Mouse (Mus musculus): ENCODE results near the gene Grcc10. TPM values are rescaled to one million over a fixed set of nuclear protein-coding genes. Genes with fewer than 3 reads are reported as not detected.

The Grcc10 gene
- polyA plus RNA-seq, 1 experiment from 2014 or later, result 380 TPM

DNA sequence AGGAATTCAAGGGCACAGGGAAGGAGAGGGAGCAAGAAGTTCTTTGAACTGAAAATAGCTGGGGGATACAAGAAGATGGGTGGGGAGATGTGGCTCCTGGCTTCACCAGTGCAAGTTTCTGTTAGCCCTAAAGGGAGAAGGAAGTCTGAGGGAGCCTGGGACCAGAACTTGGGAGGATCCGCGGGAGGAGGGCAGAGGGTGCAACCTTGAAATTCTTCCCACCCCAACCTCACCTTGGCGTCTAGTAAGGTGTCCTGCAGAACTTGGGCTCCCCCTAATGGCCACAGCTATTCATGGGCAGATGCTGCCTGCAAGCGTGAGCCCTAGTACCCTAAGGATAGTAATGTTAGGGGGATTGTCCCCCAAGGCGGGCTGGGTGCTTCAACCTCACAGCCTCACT lies 18.1 kb upstream of the Grcc10 start:
- Histone ChIP-seq H3K4me2 (peak overlapping the region; percentile 49), H3K9ac (ENCODE audit: low read depth, low read length) (peak overlapping the region; percentile 46), H3K4me3 (ENCODE audit: low read depth, low read length) (no peak overlapping the region), H3K9me3 (replicated peaks; ENCODE audit: control insufficient read depth, low read length) (no peaks in the 10 kb centered on the region), H3K4me1 (ENCODE audit: control insufficient read depth, insufficient read depth, low read length) (peaks cover 29% of the 10 kb centered on the region), H3K36me3 (ENCODE audit: control insufficient read depth, insufficient read depth, low read length) (no peaks in the 10 kb centered on the region), H3K27me3 (ENCODE audit: control insufficient read depth, insufficient read depth, low read length) (peaks cover 11% of the 10 kb centered on the region), H3K27ac (ENCODE audit: low read depth, low read length) (peak overlapping the region; percentile 46; the same call in 1 of the 2 replicates)
- no peak for ATAC-seq (replicated peaks; ENCODE audit: insufficient number of reproducible peaks, low FRiP score, low TSS enrichment)
- 1% methylated on average over 5 of the region's 5 CpGs for WGBS (ENCODE audit: insufficient replicate concordance)

DNA sequence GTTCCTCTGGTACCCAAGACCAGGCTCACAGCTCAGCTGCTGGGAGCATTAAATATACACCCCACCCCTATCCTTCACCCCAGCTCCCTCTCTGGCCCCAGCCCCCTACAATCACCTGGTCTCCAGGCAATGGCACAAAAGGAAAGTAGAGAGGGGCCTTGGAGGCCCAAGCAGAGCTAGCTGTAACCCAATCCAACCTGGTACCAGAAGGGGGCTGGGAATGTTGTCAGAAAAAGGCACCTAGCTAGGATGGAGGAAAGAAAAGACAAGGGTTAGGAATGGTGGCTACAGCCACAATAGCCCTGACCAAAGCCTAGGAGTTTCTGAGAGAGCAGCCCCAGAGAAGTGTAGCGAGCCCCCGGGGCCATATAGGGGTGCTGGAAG lies 17.7 kb upstream of the Grcc10 start:
- Histone ChIP-seq H3K9me3 (replicated peaks; ENCODE audit: control insufficient read depth, low read length) (no peaks in the 10 kb centered on the region), H3K4me2 (peak overlapping the region; percentile 49), H3K4me1 (ENCODE audit: control insufficient read depth, insufficient read depth, low read length) (peaks cover 32% of the 10 kb centered on the region), H3K9ac (ENCODE audit: low read depth, low read length) (peak overlapping the region; percentile 46), H3K27me3 (ENCODE audit: control insufficient read depth, insufficient read depth, low read length) (peaks cover 11% of the 10 kb centered on the region; the same call in 1 of the 2 replicates), H3K36me3 (ENCODE audit: control insufficient read depth, insufficient read depth, low read length) (no peaks in the 10 kb centered on the region), H3K27ac (ENCODE audit: low read depth, low read length) (peak overlapping the region; percentile 46; the same call in 1 of the 2 replicates), H3K4me3 (ENCODE audit: low read depth, low read length) (no peak overlapping the region)
- ATAC-seq (replicated peaks; ENCODE audit: insufficient number of reproducible peaks, low FRiP score, low TSS enrichment), result no peak
- 43% methylated on average over 2 of the region's 2 CpGs for WGBS (ENCODE audit: insufficient replicate concordance)

GRCm38 (mm10) chr6:124757909-124758848 lies 17.0 kb upstream of the Grcc10 start:
- Histone ChIP-seq H3K9me3 (replicated peaks; ENCODE audit: control insufficient read depth, low read length) (no peaks in the 10 kb centered on the region), H3K27me3 (ENCODE audit: control insufficient read depth, insufficient read depth, low read length) (peaks cover 8% of the 10 kb centered on the region; the same call in 1 of the 2 replicates), H3K27ac (ENCODE audit: low read depth, low read length) (peak overlapping the region; percentile 95; the same call in 1 of the 2 replicates), H3K4me3 (ENCODE audit: low read depth, low read length) (peak overlapping the region; percentile 89), H3K36me3 (ENCODE audit: control insufficient read depth, insufficient read depth, low read length) (no peaks in the 10 kb centered on the region), H3K9ac (ENCODE audit: low read depth, low read length) (peak overlapping the region; percentile 93; the same call in 1 of the 2 replicates), H3K4me2 (peak overlapping the region; percentile 82), H3K4me1 (ENCODE audit: control insufficient read depth, insufficient read depth, low read length) (peaks cover 34% of the 10 kb centered on the region)
- ATAC-seq (replicated peaks; ENCODE audit: insufficient number of reproducible peaks, low FRiP score, low TSS enrichment), result no peak
- WGBS (ENCODE audit: insufficient replicate concordance), result 36% methylated on average over 5 of the region's 5 CpGs

- peak overlapping the region; percentile 95 for H3K27ac ChIP-seq (ENCODE audit: low read depth, low read length)
- 10% methylated on average over 5 of the region's 5 CpGs for WGBS (ENCODE audit: insufficient replicate concordance)
- H3K9me3 ChIP-seq (replicated peaks; ENCODE audit: control insufficient read depth, low read length), result no peaks in the 10 kb centered on the region
- no peak for ATAC-seq (replicated peaks; ENCODE audit: insufficient number of reproducible peaks, low FRiP score, low TSS enrichment)
- peak overlapping the region; percentile 93 for H3K9ac ChIP-seq (ENCODE audit: low read depth, low read length)
- H3K4me3 ChIP-seq (ENCODE audit: low read depth, low read length), result peak overlapping the region; percentile 89
- H3K27me3 ChIP-seq (ENCODE audit: control insufficient read depth, insufficient read depth, low read length), result peaks cover 5% of the 10 kb centered on the region; the same call in 1 of the 2 replicates
- no peaks in the 10 kb centered on the region for H3K36me3 ChIP-seq (ENCODE audit: control insufficient read depth, insufficient read depth, low read length)
- H3K4me2 ChIP-seq, result peak overlapping the region; percentile 82
- peaks cover 34% of the 10 kb centered on the region for H3K4me1 ChIP-seq (ENCODE audit: control insufficient read depth, insufficient read depth, low read length)
Observed at GRCm38 (mm10) chr6:124757351-124757880, 16.2 kb upstream of the Grcc10 start.

DNA sequence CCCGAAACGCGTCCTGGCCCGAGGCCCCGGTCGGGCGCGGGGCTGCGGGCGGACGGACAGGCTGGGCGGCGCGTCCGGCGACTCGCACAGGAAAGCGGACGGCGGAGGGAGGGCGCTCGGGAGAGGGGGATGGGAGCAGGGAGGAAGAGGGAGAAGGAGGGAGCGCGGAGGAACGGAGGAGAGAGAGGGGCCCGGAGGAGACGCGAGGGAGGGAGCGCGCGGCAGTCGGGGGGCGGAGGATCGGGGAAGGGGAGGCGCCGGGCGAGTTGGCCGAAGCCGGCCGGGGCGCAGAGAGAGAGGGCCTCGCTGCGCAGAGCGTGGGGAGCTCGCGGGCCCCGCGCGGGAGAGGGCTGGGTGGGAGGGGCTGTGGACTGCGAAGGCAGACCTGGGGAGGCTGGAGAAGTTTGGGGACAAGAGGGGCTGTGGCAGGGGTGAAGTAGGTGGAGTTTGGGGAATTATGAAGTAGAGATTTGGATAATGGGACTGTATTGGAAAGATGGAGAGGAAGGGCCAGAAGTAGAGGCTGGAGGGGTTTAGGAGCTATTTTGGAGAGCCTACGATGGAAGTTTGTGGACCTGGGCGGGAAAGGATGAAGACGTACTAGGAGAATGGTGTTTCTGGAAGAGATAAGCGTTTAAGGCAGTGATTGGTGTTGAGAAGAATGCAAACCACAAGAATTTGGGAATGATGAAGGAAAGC lies 15.6 kb upstream of the Grcc10 start:
- Histone ChIP-seq H3K4me1 (ENCODE audit: control insufficient read depth, insufficient read depth, low read length) (peaks cover 34% of the 10 kb centered on the region), H3K27ac (ENCODE audit: low read depth, low read length) (peak overlapping the region; percentile 95), H3K27me3 (ENCODE audit: control insufficient read depth, insufficient read depth, low read length) (peaks cover 5% of the 10 kb centered on the region; the same call in 1 of the 2 replicates), H3K36me3 (ENCODE audit: control insufficient read depth, insufficient read depth, low read length) (no peaks in the 10 kb centered on the region), H3K4me3 (ENCODE audit: low read depth, low read length) (peak overlapping the region; percentile 89), H3K9ac (ENCODE audit: low read depth, low read length) (peak overlapping the region; percentile 93), H3K4me2 (peak overlapping the region; percentile 82), H3K9me3 (replicated peaks; ENCODE audit: control insufficient read depth, low read length) (no peaks in the 10 kb centered on the region)
- peak; percentile 64 for ATAC-seq (replicated peaks; ENCODE audit: insufficient number of reproducible peaks, low FRiP score, low TSS enrichment)
- WGBS (ENCODE audit: insufficient replicate concordance), result 1% methylated on average over 52 of the region's 54 CpGs

DNA sequence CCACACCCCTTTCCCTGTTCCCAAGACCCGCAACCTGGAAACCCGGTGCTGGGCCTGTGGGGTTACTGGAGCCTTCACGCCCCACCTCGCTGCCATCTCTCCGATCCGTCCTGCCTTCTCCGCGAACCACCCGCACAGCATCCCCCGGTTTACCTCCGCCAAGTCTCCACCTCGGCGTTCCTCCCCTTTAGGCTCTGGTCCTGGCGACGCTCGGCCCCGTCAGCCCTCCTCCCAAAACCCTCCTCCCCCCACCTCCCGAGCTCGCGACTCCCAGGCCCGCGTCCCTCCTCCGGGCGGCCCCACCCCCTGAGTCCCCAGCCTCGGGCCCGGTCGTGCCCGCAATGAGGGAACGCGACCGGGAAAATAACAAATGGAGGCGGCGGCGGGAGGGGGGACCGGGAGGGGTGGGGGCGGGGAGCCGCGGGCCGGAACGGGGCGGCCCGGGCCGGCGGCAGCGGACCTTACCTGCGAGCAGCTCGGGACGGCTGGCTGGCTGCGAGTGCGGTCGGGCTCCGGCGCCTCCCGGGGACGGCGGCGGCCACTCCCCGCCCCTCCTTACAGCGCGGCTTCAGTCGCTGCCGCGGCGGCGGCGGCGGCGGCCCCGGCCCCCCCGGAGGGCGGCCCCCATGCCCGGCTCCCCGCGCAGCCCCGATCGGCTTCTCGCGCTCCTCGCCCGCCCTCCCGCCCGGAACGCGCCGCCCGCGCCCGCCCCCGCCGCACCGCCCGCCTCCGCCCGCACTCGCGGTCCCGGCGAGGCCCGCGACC lies 14.8 kb upstream of the Grcc10 start, which contains the start of the genes Gm45234 and Atn1:
Gm45234 (minus strand) TSS at position 191 of the 765 bp plus-strand sequence.
Atn1 (minus strand) TSS at position 694 of the 765 bp plus-strand sequence.
- no peaks in the 10 kb centered on the region for H3K36me3 ChIP-seq (ENCODE audit: control insufficient read depth, insufficient read depth, low read length)

GRCm38 (mm10) chr6:124755306-124755705 lies 14.1 kb upstream of the Grcc10 start:
- H3K27me3 ChIP-seq (ENCODE audit: control insufficient read depth, insufficient read depth, low read length), result peaks cover 3% of the 10 kb centered on the region; the same call in 1 of the 2 replicates
- no peaks in the 10 kb centered on the region for H3K9me3 ChIP-seq (replicated peaks; ENCODE audit: control insufficient read depth, low read length)
- 2% methylated on average over 3 of the region's 3 CpGs for WGBS (ENCODE audit: insufficient replicate concordance)
- H3K9ac ChIP-seq (ENCODE audit: low read depth, low read length), result peak overlapping the region; percentile 93
- H3K4me3 ChIP-seq (ENCODE audit: low read depth, low read length), result peak overlapping the region; percentile 89
- H3K36me3 ChIP-seq (ENCODE audit: control insufficient read depth, insufficient read depth, low read length), result no peaks in the 10 kb centered on the region
- peak overlapping the region; percentile 95; the same call in 1 of the 2 replicates for H3K27ac ChIP-seq (ENCODE audit: low read depth, low read length)
- H3K4me1 ChIP-seq (ENCODE audit: control insufficient read depth, insufficient read depth, low read length), result peaks cover 34% of the 10 kb centered on the region
- no peak for ATAC-seq (replicated peaks; ENCODE audit: insufficient number of reproducible peaks, low FRiP score, low TSS enrichment)
- peak overlapping the region; percentile 82 for H3K4me2 ChIP-seq

More for the DNA sequence above, 14.8 kb upstream of the Grcc10 start, which contains the start of the genes Gm45234 and Atn1:
- peak within 1 kb of the TSS; percentile 89 for H3K4me3 ChIP-seq (ENCODE audit: low read depth, low read length)
- under 1% methylated on average over 59 of the region's 100 CpGs for WGBS (ENCODE audit: insufficient replicate concordance)
- H3K9me3 ChIP-seq (replicated peaks; ENCODE audit: control insufficient read depth, low read length), result no peaks in the 10 kb centered on the region
- H3K27me3 ChIP-seq (ENCODE audit: control insufficient read depth, insufficient read depth, low read length), result peaks cover 5% of the 10 kb centered on the region; the same call in 1 of the 2 replicates
- peaks cover 34% of the 10 kb centered on the region for H3K4me1 ChIP-seq (ENCODE audit: control insufficient read depth, insufficient read depth, low read length)
- H3K4me2 ChIP-seq, result peak within 1 kb of the TSS; percentile 82
- peak; percentile 71 for ATAC-seq (replicated peaks; ENCODE audit: insufficient number of reproducible peaks, low FRiP score, low TSS enrichment)
- H3K27ac ChIP-seq (ENCODE audit: low read depth, low read length), result peak within 1 kb of the TSS; percentile 95
- peak within 1 kb of the TSS; percentile 93 for H3K9ac ChIP-seq (ENCODE audit: low read depth, low read length)

Data from heart, embryonic 11.5 days (tissue).